ENCODE assay signal across 9 mouse cellular contexts in genomic region chr5:125404536-125404902, GRCm38 (mm10). TPM values are rescaled to one million over a fixed set of nuclear protein-coding genes. Genes with fewer than 3 reads are reported as not detected.
A peak's percentile ranks its signal among the peaks of the same experiment; 100 is the strongest.
DNase-seq lines count a peak whose midpoint lies in the region; ATAC-seq and TF ChIP-seq lines count a peak whose summit lies in the region.
"Had no signal": no experiment of that assay in that cellular context is flagged by ENCODE, and none has a peak within 500 bp of the region (broad histone marks: within the 10 kb centered on the region; RNA-seq: fewer than 3 reads in every experiment).

No protein-coding gene starts in this region.

- 3% methylated on average over 7 of the region's 7 CpGs for WGBS in forebrain, embryonic 12.5 days
- 1% methylated on average over 7 of the region's 7 CpGs for WGBS in liver, embryonic 13.5 days (ENCODE audit: insufficient replicate concordance)

- TF ChIP-seq CTCF in E14TG2a.4 (conservative IDR thresholded peaks at IDR 0.05; ENCODE audit: low read length): no peak

- peak overlapping the region; percentile 67 for H3K9ac ChIP-seq in forebrain, embryonic 12.5 days
- peak overlapping the region; percentile 76 for H3K9ac ChIP-seq in liver, embryonic 13.5 days

- ATAC-seq in forebrain, embryonic 12.5 days (ENCODE audit: low FRiP score): no peak
- no peak for ATAC-seq in liver, embryonic 13.5 days (ENCODE audit: low read depth)

- H3K9me3 ChIP-seq in E14TG2a.4 (ENCODE audit: low read length): no peaks in the 10 kb centered on the region
- H3K9me3 ChIP-seq in forebrain, embryonic 12.5 days: no peaks in the 10 kb centered on the region
- no peaks in the 10 kb centered on the region for H3K9me3 ChIP-seq in liver, embryonic 13.5 days (replicated peaks)

- H3K4me1 ChIP-seq in E14TG2a.4 (replicated peaks; ENCODE audit: low read depth, low read length): peaks cover 68% of the 10 kb centered on the region
- peaks cover 10% of the 10 kb centered on the region for H3K4me1 ChIP-seq in forebrain, embryonic 12.5 days
- H3K4me1 ChIP-seq in liver, embryonic 13.5 days (replicated peaks): peaks cover 52% of the 10 kb centered on the region

- intact Hi-C loops in heart, postnatal 25 days (cut with DNase I): no loop called here
- intact Hi-C loops in left cerebral cortex, postnatal 10 days (cut with DNase I): no loop called here

- peak overlapping the region; percentile 86 for H3K4me3 ChIP-seq in E14TG2a.4 (replicated peaks; ENCODE audit: low read length)
- H3K4me3 ChIP-seq in forebrain, embryonic 12.5 days (replicated peaks): peak overlapping the region; percentile 50
- H3K4me3 ChIP-seq in liver, embryonic 13.5 days (replicated peaks): peak overlapping the region; percentile 72

- no peaks in the 10 kb centered on the region for H3K27me3 ChIP-seq in E14TG2a.4 (ENCODE audit: insufficient read depth, low read length)
- H3K27me3 ChIP-seq in forebrain, embryonic 12.5 days: no peaks in the 10 kb centered on the region
- H3K27me3 ChIP-seq in liver, embryonic 13.5 days: peaks cover 25% of the 10 kb centered on the region
- H3K27me3 ChIP-seq: Patski had no signal

- DNase-seq in heart, adult 8-10 months (ENCODE audit: low spot score): peak; percentile 49
- no peak for DNase-seq in heart, postnatal 25 days (ENCODE audit: low spot score)
- DNase-seq in liver, embryonic 13.5 days: no peak
- no peak for DNase-seq in urinary bladder, postnatal 36 days (ENCODE audit: low spot score in 2 of 2)
- DNase-seq in left cerebral cortex, postnatal 10 days (ENCODE audit: extremely low spot score in 1 of 2, low spot score in 2 of 2): no peak
- no peak for DNase-seq in cerebellum, adult 9-10 months

- H3K36me3 ChIP-seq in E14TG2a.4 (ENCODE audit: insufficient read depth, low read length): no peaks in the 10 kb centered on the region
- H3K36me3 ChIP-seq in forebrain, embryonic 12.5 days (replicated peaks): no peaks in the 10 kb centered on the region
- no peaks in the 10 kb centered on the region for H3K36me3 ChIP-seq in liver, embryonic 13.5 days

- peak overlapping the region; percentile 90 for H3K27ac ChIP-seq in forebrain, embryonic 12.5 days
- peak overlapping the region; percentile 85 for H3K27ac ChIP-seq in liver, embryonic 13.5 days

- H3K4me2 ChIP-seq in forebrain, embryonic 12.5 days: peak overlapping the region; percentile 70
- peak overlapping the region; percentile 79 for H3K4me2 ChIP-seq in liver, embryonic 13.5 days

RNA-seq across cellular contexts. Expression of gene Ubc, which starts 14.5 kb away (rescaled TPM):
- total RNA-seq in heart, adult 8-10 months (2022): 1,000 to 10,000 TPM in 2 of 4 experiments, 100 to 1,000 TPM in 2; 839 to 1,234 (median 1,027) TPM
- total RNA-seq in heart, postnatal 25 days (2021): 1,000 to 10,000 TPM in 1 of 2 experiments, 100 to 1,000 TPM in 1; 907 to 1,197 TPM
- 1,113 and 1,114 TPM in 2 replicates for polyA plus RNA-seq in forebrain, embryonic 12.5 days (2016; fragmentation: Nextera tagmentation; extraction: Ambion mirVana)
- polyA plus RNA-seq in liver, embryonic 13.5 days (2015; fragmentation: Nextera tagmentation; extraction: Ambion mirVana): 517 and 564 TPM in 2 replicates
- 100 to 1,000 TPM; 831 to 842 TPM for total RNA-seq in left cerebral cortex, postnatal 10 days (2021)

RNA-seq across cellular contexts. Expression of gene Gm10382, which starts 15.4 kb away (rescaled TPM):
- not detected for total RNA-seq in heart, adult 8-10 months (2022)
- under 1 TPM in 1 of 2 experiments, not detected in 1; 0.22 TPM for total RNA-seq in heart, postnatal 25 days (2021)
- polyA plus RNA-seq in forebrain, embryonic 12.5 days (2016; fragmentation: Nextera tagmentation; extraction: Ambion mirVana): 0.91 and 0.97 TPM in 2 replicates
- polyA plus RNA-seq in liver, embryonic 13.5 days (2015; fragmentation: Nextera tagmentation; extraction: Ambion mirVana): 0.10 and 0.21 TPM in 2 replicates
- total RNA-seq in left cerebral cortex, postnatal 10 days (2021): under 1 TPM; 0.39 to 0.56 TPM

RNA-seq across cellular contexts. Expression of gene Dhx37, which starts 29.4 kb away (rescaled TPM):
- total RNA-seq in heart, adult 8-10 months (2022): 10 to 100 TPM; 11.8 to 14.2 (median 12.6) TPM
- total RNA-seq in heart, postnatal 25 days (2021): 10 to 100 TPM; 10.2 to 10.6 TPM
- polyA plus RNA-seq in forebrain, embryonic 12.5 days (2016; fragmentation: Nextera tagmentation; extraction: Ambion mirVana): 16.5 and 17.1 TPM in 2 replicates
- 5.8 and 6.2 TPM in 2 replicates for polyA plus RNA-seq in liver, embryonic 13.5 days (2015; fragmentation: Nextera tagmentation; extraction: Ambion mirVana)
- total RNA-seq in left cerebral cortex, postnatal 10 days (2021): 10 to 100 TPM; 12.2 to 14.5 TPM

RNA-seq across cellular contexts. Expression of gene Bri3bp, which starts 36.8 kb away (rescaled TPM):
- total RNA-seq in heart, adult 8-10 months (2022): 10 to 100 TPM; 44.4 to 61.8 (median 45.5) TPM
- total RNA-seq in heart, postnatal 25 days (2021): 10 to 100 TPM; 49.0 to 57.6 TPM
- polyA plus RNA-seq in forebrain, embryonic 12.5 days (2016; fragmentation: Nextera tagmentation; extraction: Ambion mirVana): 37.4 and 43.0 TPM in 2 replicates
- polyA plus RNA-seq in liver, embryonic 13.5 days (2015; fragmentation: Nextera tagmentation; extraction: Ambion mirVana): 30.7 and 31.8 TPM in 2 replicates
- 10 to 100 TPM; 81.3 to 83.6 TPM for total RNA-seq in left cerebral cortex, postnatal 10 days (2021)
